9 mouse cellular contexts compared by ENCODE assay signal in genomic region chr13:26932695-26933438, GRCm38 (mm10).
DNase-seq lines count a peak whose midpoint lies in the region; ATAC-seq lines count a peak whose summit lies in the region.
"Had no signal": no experiment of that assay in that cellular context is flagged by ENCODE, and none has a peak within 500 bp of the region (broad histone marks: within the 10 kb centered on the region; RNA-seq: fewer than 3 reads in every experiment).

No protein-coding gene starts in this region.

- peaks cover 3% of the 10 kb centered on the region; the same call in 1 of the 2 replicates for H3K4me1 ChIP-seq in lung, embryonic 16.5 days (replicated peaks; ENCODE audit: control insufficient read depth, insufficient read depth, low read length)
- no peaks in the 10 kb centered on the region for H3K4me1 ChIP-seq in heart, embryonic 16.5 days (ENCODE audit: control insufficient read depth, insufficient read depth, low read length)
- H3K4me1 ChIP-seq in limb, embryonic 11.5 days (ENCODE audit: control insufficient read depth, insufficient read depth, low read length): no peaks in the 10 kb centered on the region
- peaks cover 11% of the 10 kb centered on the region for H3K4me1 ChIP-seq in stomach, embryonic 16.5 days (ENCODE audit: control insufficient read depth, insufficient read depth, low read length)
- H3K4me1 ChIP-seq: megakaryocyte, embryonic 14.5 days had no signal

- H3K4me2 ChIP-seq in lung, embryonic 16.5 days (ENCODE audit: low read depth, low read length): no peak overlapping the region
- no peak overlapping the region for H3K4me2 ChIP-seq in heart, embryonic 16.5 days (ENCODE audit: low read depth, low read length)
- no peak overlapping the region for H3K4me2 ChIP-seq in limb, embryonic 11.5 days (ENCODE audit: low read depth, severe bottlenecking)
- H3K4me2 ChIP-seq in stomach, embryonic 16.5 days (ENCODE audit: low read depth, low read length): no peak overlapping the region

- H3K27me3 ChIP-seq in lung, embryonic 16.5 days (ENCODE audit: control insufficient read depth, insufficient read depth, low read depth, low read length): no peaks in the 10 kb centered on the region
- no peaks in the 10 kb centered on the region for H3K27me3 ChIP-seq in heart, embryonic 16.5 days (ENCODE audit: control insufficient read depth, insufficient read depth, low read length)
- H3K27me3 ChIP-seq in limb, embryonic 11.5 days (ENCODE audit: control insufficient read depth, insufficient read depth, low read length): no peaks in the 10 kb centered on the region
- H3K27me3 ChIP-seq in stomach, embryonic 16.5 days (ENCODE audit: control insufficient read depth, insufficient read depth, low read length): no peaks in the 10 kb centered on the region
- H3K27me3 ChIP-seq: megakaryocyte, embryonic 14.5 days had no signal

- 0 out of 2 replicates have a peak overlapping the region, but pooled peaks have one; percentile 3 for H3K27ac ChIP-seq in lung, embryonic 16.5 days (ENCODE audit: low read length)
- H3K27ac ChIP-seq in heart, embryonic 16.5 days (ENCODE audit: low read length): peak overlapping the region; percentile 39; the same call in 1 of the 2 replicates
- no peak overlapping the region for H3K27ac ChIP-seq in limb, embryonic 11.5 days (replicated peaks; ENCODE audit: low read depth, low read length)
- H3K27ac ChIP-seq in stomach, embryonic 16.5 days (ENCODE audit: low read length): peak overlapping the region; percentile 41; the same call in 1 of the 2 replicates

- WGBS in lung, embryonic 16.5 days: 11% methylated on average over 4 of the region's 4 CpGs
- 49% methylated on average over 4 of the region's 4 CpGs for WGBS in heart, embryonic 16.5 days
- 17% methylated on average over 4 of the region's 4 CpGs for WGBS in limb, embryonic 11.5 days
- 13% methylated on average over 4 of the region's 4 CpGs for WGBS in stomach, embryonic 16.5 days

- intact Hi-C loops in left cerebral cortex, postnatal 25 days (cut with DNase I): no loop called here

- no peaks in the 10 kb centered on the region for H3K36me3 ChIP-seq in lung, embryonic 16.5 days (ENCODE audit: control insufficient read depth, insufficient read depth, low read length)
- no peaks in the 10 kb centered on the region for H3K36me3 ChIP-seq in heart, embryonic 16.5 days (ENCODE audit: control insufficient read depth, insufficient read depth)
- no peaks in the 10 kb centered on the region for H3K36me3 ChIP-seq in limb, embryonic 11.5 days (ENCODE audit: control insufficient read depth, insufficient read depth, low read length)
- no peaks in the 10 kb centered on the region for H3K36me3 ChIP-seq in stomach, embryonic 16.5 days (ENCODE audit: control insufficient read depth, insufficient read depth, low read length)

- H3K9ac ChIP-seq in lung, embryonic 16.5 days (ENCODE audit: low read length): no peak overlapping the region
- no peak overlapping the region for H3K9ac ChIP-seq in heart, embryonic 16.5 days (ENCODE audit: low read length)
- H3K9ac ChIP-seq in limb, embryonic 11.5 days (ENCODE audit: low read length): no peak overlapping the region
- H3K9ac ChIP-seq in stomach, embryonic 16.5 days (ENCODE audit: low read length): no peak overlapping the region

- no peaks in the 10 kb centered on the region for H3K9me3 ChIP-seq in lung, embryonic 16.5 days (ENCODE audit: control insufficient read depth, low read length)
- H3K9me3 ChIP-seq in heart, embryonic 16.5 days (replicated peaks; ENCODE audit: control insufficient read depth, low read length): no peaks in the 10 kb centered on the region
- H3K9me3 ChIP-seq in limb, embryonic 11.5 days (ENCODE audit: control insufficient read depth, low read length): no peaks in the 10 kb centered on the region
- no peaks in the 10 kb centered on the region for H3K9me3 ChIP-seq in stomach, embryonic 16.5 days (replicated peaks; ENCODE audit: control insufficient read depth, low read length)
- H3K9me3 ChIP-seq: megakaryocyte, embryonic 14.5 days had no signal

- H3K4me3 ChIP-seq in lung, embryonic 16.5 days (ENCODE audit: low read length): no peak overlapping the region
- no peak overlapping the region for H3K4me3 ChIP-seq in heart, embryonic 16.5 days (ENCODE audit: low read length)
- H3K4me3 ChIP-seq in limb, embryonic 11.5 days (ENCODE audit: low read depth, low read length): no peak overlapping the region
- no peak overlapping the region for H3K4me3 ChIP-seq in stomach, embryonic 16.5 days (replicated peaks; ENCODE audit: low read length)
- H3K4me3 ChIP-seq: megakaryocyte, embryonic 14.5 days had no signal

- no peak for DNase-seq in lung, postnatal 25 days (ENCODE audit: low spot score)
- peak; percentile 46 for DNase-seq in limb, embryonic 11.5 days (ENCODE audit: low spot score)
- DNase-seq in left cerebral cortex, postnatal 25 days (ENCODE audit: low spot score in 2 of 2): no peak
- no peak for DNase-seq in layer of hippocampus, adult 9-10 months (ENCODE audit: low spot score)
- DNase-seq in urinary bladder, postnatal 10 days (ENCODE audit: low spot score): no peak

- ATAC-seq in lung, embryonic 16.5 days (ENCODE audit: low read depth): peak; percentile 87
- peak; percentile 58 for ATAC-seq in heart, embryonic 16.5 days (replicated peaks; ENCODE audit: extremely low read depth, insufficient read depth, low FRiP score)
- ATAC-seq in limb, embryonic 11.5 days (ENCODE audit: insufficient number of reproducible peaks, low FRiP score, low TSS enrichment, low read depth): no peak; the same call in 1 of the 2 replicates
- ATAC-seq in stomach, embryonic 16.5 days (ENCODE audit: insufficient read depth, low FRiP score): peak; percentile 89
